Mouse (Mus musculus): ENCODE results near the gene Gm49380. TPM values are rescaled to one million over a fixed set of nuclear protein-coding genes. Genes with fewer than 3 reads are reported as not detected.
A peak's percentile ranks its signal among the peaks of the same experiment; 100 is the strongest.

The Gm49380 gene
- total and polyA plus RNA-seq, 3 experiments, result 0.24 TPM; not detected in 2

DNA sequence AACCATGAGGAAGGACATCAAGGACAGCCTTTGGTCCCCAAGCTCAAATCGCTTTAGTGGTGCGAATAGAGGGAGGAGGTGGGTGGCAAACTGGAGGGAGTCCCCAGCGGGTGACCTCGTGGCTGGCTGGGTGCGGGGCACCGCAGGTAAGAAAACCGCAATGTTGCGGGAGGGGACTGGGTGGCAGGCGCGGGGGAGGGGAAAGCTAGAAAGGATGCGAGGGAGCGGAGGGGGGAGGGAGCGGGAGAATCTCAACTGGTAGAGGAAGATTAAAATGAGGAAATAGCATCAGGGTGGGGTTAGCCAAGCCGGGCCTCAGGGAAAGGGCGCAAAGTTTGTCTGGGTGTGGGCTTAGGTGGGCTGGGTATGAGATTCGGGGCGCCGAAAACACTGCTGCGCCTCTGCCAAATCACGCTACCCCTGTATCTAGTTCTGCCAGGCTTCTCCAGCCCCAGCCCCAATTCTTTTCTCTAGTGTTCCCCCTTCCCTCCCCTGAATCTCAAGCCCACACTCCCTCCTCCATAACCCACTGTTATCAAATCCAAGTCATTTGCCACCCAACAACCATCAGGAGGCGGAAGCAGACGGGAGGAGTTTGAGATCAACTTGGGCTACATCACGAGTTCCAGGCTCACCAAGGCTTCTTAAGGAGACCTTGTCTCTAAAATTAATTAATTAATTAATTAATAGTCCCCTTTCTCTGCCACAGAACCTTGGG is 69.4 kb downstream of the Gm49380 start:
- Histone ChIP-seq H3K27ac (ENCODE audit: control insufficient read depth, low read depth, low read length) (peak overlapping the region; percentile 61), H3K36me3 (ENCODE audit: control insufficient read depth in 1 of 2, insufficient read depth in 2 of 2, low read length in 2 of 2) (peaks cover 0 to 29% of the 10 kb centered on the region in 2 experiments; a peak in 2 of 4 replicates), H3K4me3 (ENCODE audit: control insufficient read depth in 1 of 2, insufficient read depth in 1 of 2, low read depth in 2 of 2, low read length in 2 of 2) (peak overlapping the region; percentile 13 to 35; a peak in 2 of 4 replicates), H3K27me3 (ENCODE audit: control insufficient read depth in 1 of 2, insufficient read depth in 2 of 2, low read length in 2 of 2) (no peaks in the 10 kb centered on the region), H3K9me3 (replicated peaks; ENCODE audit: insufficient read depth, low read length) (no peaks in the 10 kb centered on the region), H3K4me1 (ENCODE audit: control insufficient read depth in 1 of 2, insufficient read depth in 2 of 2, low read length in 2 of 2) (peaks cover 5 to 40% of the 10 kb centered on the region in 2 experiments), H3K79me2 (ENCODE audit: control insufficient read depth, insufficient read depth, low read length, poor library complexity) (no peaks in the 10 kb centered on the region), H3K9ac (ENCODE audit: control insufficient read depth, low read depth, low read length, poor library complexity, severe bottlenecking) (peak overlapping the region; percentile 33)
- peak; percentile 80 for DNase-seq (ENCODE audit: low read depth, low spot score)
- TF ChIP-seq NELFE (IDR thresholded peaks at IDR 0.05; ENCODE audit: low read depth, low read length) (no peak), EP300 (IDR thresholded peaks at IDR 0.05; ENCODE audit: low read depth in 1 of 2, low read length in 2 of 2) (peak; percentile 56 to 77), RCOR1 (IDR thresholded peaks at IDR 0.05; ENCODE audit: low read depth, low read length) (peak; percentile 80; the same call in 1 of the 2 replicates), MAX (IDR thresholded peaks at IDR 0.05; ENCODE audit: low read length) (no peak), ZMIZ1 (IDR thresholded peaks at IDR 0.05; ENCODE audit: low read depth, low read length) (no peak), ETS1 (IDR thresholded peaks at IDR 0.05; ENCODE audit: low read depth, low read length) (no peak; the same call in 1 of the 2 replicates), ZC3H11A (IDR thresholded peaks at IDR 0.05; ENCODE audit: low read depth, low read length) (no peak), GABPA (IDR thresholded peaks at IDR 0.05; ENCODE audit: low read depth, low read length) (no peak), HCFC1 (IDR thresholded peaks at IDR 0.05; ENCODE audit: low read depth, low read length) (no peak), TCF12 (IDR thresholded peaks at IDR 0.05; ENCODE audit: low read depth, low read length) (no peak; the same call in 1 of the 2 replicates), UBTF (IDR thresholded peaks at IDR 0.05; ENCODE audit: borderline replicate concordance, insufficient read depth, low read depth, low read length) (no peak), CTCF (IDR thresholded peaks at IDR 0.05 in 2 of 3, conservative IDR thresholded peaks at IDR 0.05 in 1 of 3; ENCODE audit: control insufficient read depth in 1 of 3, insufficient read depth in 1 of 3, low read depth in 2 of 3, low read length in 3 of 3, poor library complexity in 1 of 3, severe bottlenecking in 1 of 3) (no peak), TAL1 (IDR thresholded peaks at IDR 0.05; ENCODE audit: low read length) (peak; percentile 44), CHD1 (IDR thresholded peaks at IDR 0.05; ENCODE audit: low read depth, low read length) (no peak), POLR2A (IDR thresholded peaks at IDR 0.05; ENCODE audit: control insufficient read depth in 1 of 2, insufficient read depth in 1 of 2, low read depth in 1 of 2, low read length in 2 of 2, poor library complexity in 1 of 2) (no peak), POLR2AphosphoS5 (IDR thresholded peaks at IDR 0.05; ENCODE audit: borderline replicate concordance, low read depth, low read length) (no peak), JUND (IDR thresholded peaks at IDR 0.05; ENCODE audit: low read depth, low read length) (no peak), USF2 (IDR thresholded peaks at IDR 0.05; ENCODE audit: borderline replicate concordance in 1 of 2, insufficient read depth in 1 of 2, low read depth in 1 of 2, low read length in 2 of 2) (no peak), SMC3 (IDR thresholded peaks at IDR 0.05; ENCODE audit: low read depth, low read length) (no peak), GATA1 (IDR thresholded peaks at IDR 0.05; ENCODE audit: low read depth, low read length) (0 out of 2 replicates have a peak, but pooled peaks have one; percentile 47), MEF2A (IDR thresholded peaks at IDR 0.05; ENCODE audit: extremely low read depth, insufficient replicate concordance, low read depth, low read length, poor library complexity, severe bottlenecking) (no peak), CHD2 (IDR thresholded peaks at IDR 0.05; ENCODE audit: low read length) (peak; percentile 62), MAFK (IDR thresholded peaks at IDR 0.05; ENCODE audit: borderline replicate concordance, low read depth, low read length) (no peak), MYC (IDR thresholded peaks at IDR 0.05; ENCODE audit: low read depth, low read length) (0 out of 2 replicates have a peak, but pooled peaks have one; percentile 20), E2F4 (IDR thresholded peaks at IDR 0.05; ENCODE audit: borderline replicate concordance, low read depth, low read length) (no peak), TBP (IDR thresholded peaks at IDR 0.05; ENCODE audit: low read depth, low read length) (no peak), KAT2A (conservative IDR thresholded peaks at IDR 0.05; ENCODE audit: low read depth, low read length) (no peak), ZKSCAN1 (IDR thresholded peaks at IDR 0.05; ENCODE audit: low read depth, low read length) (no peak), USF1 (IDR thresholded peaks at IDR 0.05; ENCODE audit: low read depth, low read length) (no peak), SIN3A (IDR thresholded peaks at IDR 0.05; ENCODE audit: low read length) (no peak), POLR2AphosphoS2 (IDR thresholded peaks at IDR 0.05; ENCODE audit: low read length) (no peak), ZNF384 (IDR thresholded peaks at IDR 0.05; ENCODE audit: low read depth, low read length) (no peak), BHLHE40 (IDR thresholded peaks at IDR 0.05; ENCODE audit: borderline replicate concordance, low read depth, low read length) (0 out of 2 replicates have a peak, but pooled peaks have one; percentile 25), NRF1 (IDR thresholded peaks at IDR 0.05; ENCODE audit: insufficient read depth, low read depth, low read length, poor library complexity, severe bottlenecking) (no peak), MYB (IDR thresholded peaks at IDR 0.05; ENCODE audit: low read depth, low read length) (no peak), RAD21 (IDR thresholded peaks at IDR 0.05; ENCODE audit: low read depth, low read length) (no peak)
